Mouse (Mus musculus): Measurements from ENCODE around the gene Stk19. TPM values are rescaled to one million over a fixed set of nuclear protein-coding genes. Genes with fewer than 3 reads are reported as not detected.
"Not testable (repeated sequence)": the region's sequence is repeated elsewhere in the genome, so short reads cannot be mapped to it uniquely, and the experiment has no call there.

Gene Stk19
- polyA plus RNA-seq, 1 experiment from 2014 or later, result 23.5 TPM

DNA sequence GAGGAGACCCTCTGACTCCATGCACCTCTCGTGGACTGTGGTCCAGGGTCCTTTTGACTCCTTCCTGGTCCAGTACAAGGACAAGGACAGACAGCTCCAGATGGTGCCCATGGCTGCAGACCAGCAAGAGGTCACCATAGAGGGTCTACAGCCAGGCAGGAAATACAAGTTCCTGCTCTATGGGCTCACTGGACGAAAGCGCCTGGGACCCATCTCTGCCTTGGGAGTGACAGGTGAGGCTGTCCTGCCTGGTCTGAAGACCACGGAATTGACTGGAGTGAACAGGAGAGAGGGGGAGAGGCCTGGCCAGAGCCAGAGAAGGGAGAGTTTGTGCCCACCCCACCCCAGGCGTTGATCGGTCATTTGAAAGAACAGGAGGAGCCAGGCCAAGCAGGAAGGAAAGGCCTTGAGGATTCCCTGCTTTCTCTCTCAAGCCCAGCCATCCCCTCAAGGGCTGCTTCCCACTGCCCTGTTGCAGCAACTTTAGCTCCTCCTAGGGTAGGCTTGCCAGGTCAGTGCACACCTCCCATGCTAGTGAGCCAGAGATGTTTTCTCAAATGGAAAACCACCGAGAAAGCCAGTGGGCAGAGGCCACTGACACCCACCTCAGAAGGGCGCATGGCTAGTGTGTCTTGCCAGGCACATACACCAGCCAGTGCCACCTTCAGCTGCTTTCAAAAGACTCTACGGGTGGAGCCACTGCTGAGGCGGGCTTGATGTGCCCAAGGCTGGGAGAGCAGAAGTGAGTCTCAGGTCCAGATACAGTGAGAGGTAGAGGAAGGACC is 39.3 kb downstream of the Stk19 start:
- H3K79me2 ChIP-seq (ENCODE audit: inconsistent target); H3K27ac ChIP-seq; H3K36me3 ChIP-seq (ENCODE audit: inconsistent target); H3K4me3 ChIP-seq (ENCODE audit: inconsistent target): not testable (repeated sequence)
- 92% methylated on average over 10 of the region's 10 CpGs for WGBS (ENCODE audit: missing documents)

DNA sequence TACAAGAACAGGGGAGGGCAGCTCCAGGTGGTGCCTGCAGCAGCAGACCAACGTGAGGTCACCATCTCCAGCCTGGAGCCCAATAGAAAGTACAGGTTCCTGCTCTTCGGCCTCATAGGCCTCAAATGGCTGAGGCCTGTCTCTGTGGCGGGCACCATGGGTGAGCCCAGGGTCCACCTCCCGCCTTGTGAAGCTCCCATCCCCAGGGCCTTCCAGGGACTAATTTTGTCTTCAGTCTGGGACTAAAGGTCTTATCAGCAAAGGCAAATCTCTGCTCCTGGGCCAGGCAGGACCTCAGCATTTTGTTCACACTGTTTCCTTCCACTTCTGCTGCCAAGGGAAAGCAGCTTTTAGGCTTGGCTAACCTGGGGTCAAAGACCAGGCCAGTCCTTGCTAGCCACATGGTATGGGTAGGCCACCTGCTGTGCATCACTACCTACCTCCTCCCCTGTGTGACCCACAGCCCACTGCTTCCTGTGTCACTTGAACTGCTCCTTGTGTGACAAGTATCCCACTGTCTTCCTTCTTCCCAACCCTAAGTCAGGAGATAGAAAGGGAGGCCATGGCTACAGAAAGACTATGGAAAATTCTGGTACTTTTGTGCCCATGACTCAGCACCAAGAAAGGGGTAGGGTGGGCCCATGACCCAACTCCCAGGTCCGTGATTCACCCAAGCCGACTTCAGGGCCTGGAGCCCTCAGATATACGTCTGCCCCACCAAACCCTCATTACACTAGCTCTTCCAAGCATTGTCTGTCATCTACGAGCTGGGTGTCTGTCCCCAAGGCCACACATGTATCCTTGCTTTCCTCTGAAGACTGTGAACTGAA is 40.2 kb downstream of the Stk19 start:
- H3K27ac ChIP-seq, result no peak overlapping the region
- no peaks in the 10 kb centered on the region for H3K36me3 ChIP-seq (ENCODE audit: inconsistent target)
- no peak overlapping the region for H3K4me3 ChIP-seq (ENCODE audit: inconsistent target)
- WGBS (ENCODE audit: missing documents), result 91% methylated on average over 8 of the region's 8 CpGs
- no peaks in the 10 kb centered on the region for H3K79me2 ChIP-seq (ENCODE audit: inconsistent target)

DNA sequence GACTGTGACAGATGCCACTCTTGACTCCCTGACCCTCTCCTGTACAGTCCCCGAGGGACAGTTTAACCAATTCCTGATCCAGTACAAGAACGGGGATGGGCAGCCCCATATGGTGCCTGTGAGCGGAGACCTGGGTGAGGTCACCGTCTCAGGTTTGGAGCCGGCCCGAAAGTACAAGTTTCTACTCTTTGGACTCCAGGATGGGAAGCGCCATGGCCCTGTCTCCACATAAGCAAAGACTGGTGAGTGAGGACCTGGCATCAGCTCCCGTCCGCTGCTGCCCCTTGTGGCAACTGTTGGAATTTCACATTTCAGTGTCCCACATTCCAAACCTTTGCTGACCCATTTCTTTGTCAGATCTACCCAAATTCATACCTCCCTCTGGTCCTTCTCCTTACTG is 41.1 kb downstream of the Stk19 start:
- 65% methylated on average over 9 of the region's 9 CpGs for WGBS (ENCODE audit: missing documents)
- Histone ChIP-seq H3K4me3 (ENCODE audit: inconsistent target) (no peak overlapping the region), H3K79me2 (ENCODE audit: inconsistent target) (no peaks in the 10 kb centered on the region), H3K27ac (no peak overlapping the region), H3K36me3 (ENCODE audit: inconsistent target) (no peaks in the 10 kb centered on the region)

DNA sequence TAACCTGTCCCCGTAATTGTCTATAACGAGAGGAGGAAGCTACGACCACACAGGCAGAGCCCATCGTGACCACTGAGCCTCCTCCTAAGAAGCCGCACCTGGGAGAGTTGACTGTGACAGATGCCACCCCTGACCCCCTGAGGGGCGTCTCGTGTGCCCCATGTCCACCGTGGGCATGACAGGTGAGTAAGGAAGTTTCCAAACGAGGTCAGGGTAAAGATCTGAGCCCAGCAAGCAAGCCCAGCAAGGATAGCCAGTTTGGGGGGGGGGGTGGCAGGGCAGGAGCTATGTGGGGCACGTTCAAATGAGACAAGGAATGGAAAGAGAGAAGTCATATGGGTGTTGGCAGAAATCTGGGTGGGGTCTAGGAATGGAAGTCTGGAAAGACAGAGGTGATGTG is 41.7 kb downstream of the Stk19 start:
- 80% methylated on average over 9 of the region's 10 CpGs for WGBS (ENCODE audit: missing documents)
- no peaks in the 10 kb centered on the region for H3K79me2 ChIP-seq (ENCODE audit: inconsistent target)
- H3K36me3 ChIP-seq (ENCODE audit: inconsistent target), result no peaks in the 10 kb centered on the region
- no peak overlapping the region for H3K4me3 ChIP-seq (ENCODE audit: inconsistent target)
- H3K27ac ChIP-seq, result no peak overlapping the region

DNA sequence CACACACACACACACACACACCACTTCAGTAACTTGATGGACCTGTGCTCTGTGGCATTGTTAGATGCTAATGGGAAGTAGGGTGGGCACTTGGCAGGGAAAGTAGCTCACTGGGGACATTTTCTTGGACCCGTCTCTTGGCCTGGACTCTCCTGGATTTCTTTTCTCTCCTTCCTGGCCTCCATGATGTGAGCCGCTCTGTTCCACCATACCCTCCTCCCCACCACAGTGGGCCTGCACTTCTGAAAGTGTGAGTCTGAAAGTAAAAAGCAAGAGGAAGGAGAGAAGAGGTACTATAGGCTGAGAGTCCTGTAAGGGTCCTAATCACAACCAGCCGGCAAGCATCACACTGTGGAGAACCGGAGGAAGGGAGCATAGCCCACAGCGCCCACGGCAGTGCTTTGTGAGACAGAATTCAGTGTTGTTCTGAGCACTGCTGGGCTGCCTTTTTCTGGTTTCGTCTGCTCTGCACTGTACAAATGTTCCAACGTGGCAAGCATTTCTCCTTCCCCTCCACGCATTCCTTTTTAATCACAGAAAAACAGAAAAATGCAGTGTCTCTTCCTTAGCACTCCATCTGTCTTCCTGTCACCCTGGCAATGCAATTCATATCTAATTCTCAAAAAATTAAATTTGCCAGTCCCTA is 58.9 kb downstream of the Stk19 start:
- 85% methylated on average over 9 of the region's 9 CpGs for WGBS (ENCODE audit: missing documents)
- Histone ChIP-seq H3K79me2 (ENCODE audit: inconsistent target) (no peaks in the 10 kb centered on the region), H3K36me3 (ENCODE audit: inconsistent target) (no peaks in the 10 kb centered on the region), H3K27ac (no peak overlapping the region), H3K4me3 (ENCODE audit: inconsistent target) (no peak overlapping the region)

Other genes starting within 250 kb of the Stk19 start
- gene Gpsm3, start 247.1 kb downstream of the Stk19 start, polyA plus RNA-seq (2018), result 124 to 167 TPM (median 152 TPM) in 3 replicates
- gene Pbx2, start 245.7 kb downstream of the Stk19 start, polyA plus RNA-seq (2018), result 44.7 to 64.2 TPM (median 45.7 TPM) in 3 replicates
- 0.22 to 0.38 TPM (median 0.27 TPM) in 3 replicates for gene Ager, start 239.1 kb downstream of the Stk19 start, polyA plus RNA-seq (2018)
- gene Rnf5, start 233.3 kb downstream of the Stk19 start, polyA plus RNA-seq (2018), result 45.1 to 50.3 TPM (median 47.5 TPM) in 3 replicates
- gene Agpat1, start 232.7 kb downstream of the Stk19 start, polyA plus RNA-seq (2018), result 67.5 to 77.3 TPM (median 76.0 TPM) in 3 replicates
- 0.14 to 0.69 TPM (median 0.28 TPM) in 3 replicates for gene Egfl8, start 221.0 kb downstream of the Stk19 start, polyA plus RNA-seq (2018)
- 71.0 to 95.1 TPM (median 79.6 TPM) in 3 replicates for gene Ppt2, start 208.4 kb downstream of the Stk19 start, polyA plus RNA-seq (2018)
- gene Prrt1, start 207.4 kb downstream of the Stk19 start, polyA plus RNA-seq (2018), result 0.16 to 0.25 TPM in 2 of 3 replicates, not detected in the other
- 12.5 to 24.4 TPM (median 15.0 TPM) in 3 replicates for gene Fkbpl, start 192.2 kb downstream of the Stk19 start, polyA plus RNA-seq (2018)
- gene Atf6b, start 189.8 kb downstream of the Stk19 start, polyA plus RNA-seq (2018), result 31.4 to 62.2 TPM (median 57.9 TPM) in 3 replicates
- gene Tnxb, start 166.4 kb downstream of the Stk19 start, polyA plus RNA-seq (2018), result not detected in 3 replicates
- 0.21 to 1.4 TPM (median 0.32 TPM) in 3 replicates for gene C4b, start 93.1 kb downstream of the Stk19 start, polyA plus RNA-seq (2018)
- not detected in 3 replicates for gene Cyp21a1, start 32.4 kb downstream of the Stk19 start, polyA plus RNA-seq (2018)
- gene Dxo, start 74 bp upstream of the Stk19 start, polyA plus RNA-seq (2018), result 13.6 to 19.8 TPM (median 15.8 TPM) in 3 replicates
- 16.7 to 36.7 TPM (median 23.6 TPM) in 3 replicates for gene Skiv2l, start 13.3 kb upstream of the Stk19 start, polyA plus RNA-seq (2018)
- 46.9 to 59.7 TPM (median 52.1 TPM) in 3 replicates for gene Nelfe, start 13.4 kb upstream of the Stk19 start, polyA plus RNA-seq (2018)
- gene Cfb, start 25.6 kb upstream of the Stk19 start, polyA plus RNA-seq (2018), result 2.6 to 6.4 TPM (median 4.7 TPM) in 3 replicates
- 5.4 to 6.2 TPM (median 5.5 TPM) in 3 replicates for gene Zbtb12, start 42.5 kb upstream of the Stk19 start, polyA plus RNA-seq (2018)
- gene Gm20547, start 45.1 kb upstream of the Stk19 start, polyA plus RNA-seq (2018), result not detected in 3 replicates
- gene C2, start 61.3 kb upstream of the Stk19 start, polyA plus RNA-seq (2018), result 0.63 to 0.95 TPM (median 0.86 TPM) in 3 replicates
- gene Ehmt2, start 61.5 kb upstream of the Stk19 start, polyA plus RNA-seq (2018), result 59.6 to 100 TPM (median 69.3 TPM) in 3 replicates
- gene Slc44a4, start 77.5 kb upstream of the Stk19 start, polyA plus RNA-seq (2018), result not detected in 3 replicates
- 80.3 to 98.8 TPM (median 81.2 TPM) in 3 replicates for gene Neu1, start 94.3 kb upstream of the Stk19 start, polyA plus RNA-seq (2018)
- 0.57 to 1.2 TPM (median 0.69 TPM) in 3 replicates for gene Hspa1b, start 122.3 kb upstream of the Stk19 start, polyA plus RNA-seq (2018)
- gene Gm20481, start 133.0 kb upstream of the Stk19 start, polyA plus RNA-seq (2018), result not detected in 3 replicates
- 1.2 to 1.9 TPM (median 1.8 TPM) in 3 replicates for gene Hspa1a, start 135.2 kb upstream of the Stk19 start, polyA plus RNA-seq (2018)
- 0.47 to 1.7 TPM (median 0.96 TPM) in 3 replicates for gene Hspa1l, start 135.8 kb upstream of the Stk19 start, polyA plus RNA-seq (2018)
- 16.5 to 52.8 TPM (median 51.4 TPM) in 3 replicates for gene Lsm2, start 144.9 kb upstream of the Stk19 start, polyA plus RNA-seq (2018)
- 7.7 to 37.5 TPM (median 19.2 TPM) in 3 replicates for gene Vars, start 164.0 kb upstream of the Stk19 start, polyA plus RNA-seq (2018)
- gene Vwa7, start 179.6 kb upstream of the Stk19 start, polyA plus RNA-seq (2018), result 0.06 to 0.32 TPM (median 0.07 TPM) in 3 replicates
- not detected in 3 replicates for gene Sapcd1, start 191.1 kb upstream of the Stk19 start, polyA plus RNA-seq (2018)
- gene Msh5, start 209.8 kb upstream of the Stk19 start, polyA plus RNA-seq (2018), result 0.48 to 0.51 TPM (median 0.50 TPM) in 3 replicates
- gene Clic1, start 213.0 kb upstream of the Stk19 start, polyA plus RNA-seq (2018), result 359 to 667 TPM (median 372 TPM) in 3 replicates
- 3.3 to 9.6 TPM (median 4.8 TPM) in 3 replicates for gene Ddah2, start 222.1 kb upstream of the Stk19 start, polyA plus RNA-seq (2018)
- not detected in 3 replicates for gene Ly6g6c, start 228.4 kb upstream of the Stk19 start, polyA plus RNA-seq (2018)
- 0.17 TPM in 1 of 3 replicates, not detected in the others for gene Mpig6b, start 229.2 kb upstream of the Stk19 start, polyA plus RNA-seq (2018)
- not detected in 3 replicates for gene Ly6g6e, start 240.0 kb upstream of the Stk19 start, polyA plus RNA-seq (2018)
- gene Ly6g6d, start 241.1 kb upstream of the Stk19 start, polyA plus RNA-seq (2018), result 0.43 to 1.7 TPM (median 0.88 TPM) in 3 replicates
- gene Ly6g6f, start 248.7 kb upstream of the Stk19 start, polyA plus RNA-seq (2018), result not detected in 3 replicates